Mouse (Mus musculus) frontal cortex, postnatal 25 days (tissue): ENCODE measurements at regions not wholly inside any gene's neighbourhood (a gene's known extent, or its start where the extent isn't known, plus 50 kb on each side); places are given as distances from the start of the nearest gene placed in this dataset.

Experiments used
- DNase-seq, 2 experiments: peaks; one replicate each; pipeline ENCODE4 v3.0.0; 2022; ENCODE audit warnings: low spot score in 2 of 2

GRCm38 (mm10) chr3:8751356-8751755 lies 858.5 kb downstream of the Zfp704 start:
- DNase-seq, result no peak

DNA sequence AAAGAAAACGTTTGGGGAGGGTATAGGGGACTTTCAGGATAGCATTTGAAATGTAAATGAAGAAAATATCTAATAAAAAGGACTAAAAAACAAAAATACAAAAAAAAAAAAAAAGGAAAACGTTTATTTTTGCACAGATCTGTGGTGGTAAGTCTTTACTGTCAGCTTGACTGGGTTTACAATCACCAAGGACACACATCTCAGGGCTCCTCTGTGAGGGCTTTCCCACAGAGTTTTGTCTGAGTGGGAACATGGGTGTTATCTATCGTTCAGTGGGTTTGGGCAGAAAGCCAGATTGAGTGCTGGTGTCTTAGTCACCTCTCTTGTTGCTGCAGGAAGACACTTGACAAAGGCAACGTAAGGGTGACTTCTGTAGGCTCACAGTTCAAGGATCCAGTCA lies 859.0 kb downstream of the Zfp704 start:
- DNase-seq, result no peak

GRCm38 (mm10) chr3:8750162-8750561 lies 859.7 kb downstream of the Zfp704 start:
- no peak for DNase-seq

GRCm38 (mm10) chr3:8747201-8747600 lies 862.7 kb downstream of the Zfp704 start:
- DNase-seq, result no peak

DNA sequence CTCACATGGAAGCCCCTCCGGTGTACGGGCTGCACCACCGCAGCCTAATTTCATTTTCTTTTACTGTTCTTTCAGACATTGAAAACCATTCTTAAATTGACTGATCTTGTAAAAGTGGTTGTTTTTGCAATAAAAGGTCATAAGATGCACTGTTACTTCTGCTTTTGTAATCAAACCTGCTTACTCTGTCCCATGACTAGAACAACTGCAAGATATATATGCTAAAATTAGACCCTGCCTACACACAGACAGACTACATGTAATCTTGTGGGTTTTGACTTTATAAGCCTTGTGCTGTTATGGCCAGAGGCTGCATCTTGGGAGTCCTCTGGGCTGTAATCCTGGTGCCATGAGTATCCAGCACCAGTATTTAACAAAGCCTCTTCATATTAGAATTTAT lies 863.2 kb downstream of the Zfp704 start:
- no peak for DNase-seq

GRCm38 (mm10) chr3:8746037-8746436 lies 863.8 kb downstream of the Zfp704 start:
- no peak for DNase-seq

DNA sequence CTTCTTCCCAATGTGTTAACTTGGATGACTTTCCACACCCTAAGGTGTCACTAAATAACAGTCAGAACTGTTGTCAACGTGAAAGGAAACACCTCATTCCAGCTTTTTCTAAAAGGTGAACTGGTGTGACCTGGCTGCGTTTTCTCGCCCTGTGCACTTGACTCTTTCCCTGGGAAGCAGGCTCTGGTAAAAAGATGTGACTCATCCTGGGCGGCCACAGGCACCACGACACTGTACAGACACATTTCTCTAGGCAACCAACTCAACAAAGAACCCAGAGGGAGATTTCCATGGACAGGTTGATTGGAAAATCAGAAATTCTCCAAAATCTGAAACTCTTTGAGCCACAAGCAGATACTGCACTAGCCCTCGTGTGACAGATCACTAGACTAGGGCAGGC lies 865.0 kb downstream of the Zfp704 start:
- no peak for DNase-seq

DNA sequence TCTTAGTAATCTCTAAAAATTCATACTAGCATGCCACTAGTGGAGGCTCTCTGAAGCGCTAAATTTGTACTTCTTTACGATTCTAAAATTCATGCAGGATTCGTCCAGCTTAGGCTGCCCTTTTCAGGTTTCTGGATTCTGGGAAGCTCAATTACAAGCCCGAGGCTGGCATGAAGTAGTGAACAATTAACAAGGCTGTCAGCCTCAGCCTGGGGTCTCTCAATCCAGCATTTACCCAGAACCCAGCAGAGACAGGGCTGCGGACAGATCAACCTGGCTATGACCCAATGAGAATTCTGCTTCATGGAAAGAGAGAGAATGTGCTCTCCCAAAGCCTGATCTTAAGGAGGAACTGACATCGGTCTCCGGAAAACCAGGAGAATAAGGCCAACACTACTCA lies 866.2 kb downstream of the Zfp704 start:
- DNase-seq, result no peak

DNA sequence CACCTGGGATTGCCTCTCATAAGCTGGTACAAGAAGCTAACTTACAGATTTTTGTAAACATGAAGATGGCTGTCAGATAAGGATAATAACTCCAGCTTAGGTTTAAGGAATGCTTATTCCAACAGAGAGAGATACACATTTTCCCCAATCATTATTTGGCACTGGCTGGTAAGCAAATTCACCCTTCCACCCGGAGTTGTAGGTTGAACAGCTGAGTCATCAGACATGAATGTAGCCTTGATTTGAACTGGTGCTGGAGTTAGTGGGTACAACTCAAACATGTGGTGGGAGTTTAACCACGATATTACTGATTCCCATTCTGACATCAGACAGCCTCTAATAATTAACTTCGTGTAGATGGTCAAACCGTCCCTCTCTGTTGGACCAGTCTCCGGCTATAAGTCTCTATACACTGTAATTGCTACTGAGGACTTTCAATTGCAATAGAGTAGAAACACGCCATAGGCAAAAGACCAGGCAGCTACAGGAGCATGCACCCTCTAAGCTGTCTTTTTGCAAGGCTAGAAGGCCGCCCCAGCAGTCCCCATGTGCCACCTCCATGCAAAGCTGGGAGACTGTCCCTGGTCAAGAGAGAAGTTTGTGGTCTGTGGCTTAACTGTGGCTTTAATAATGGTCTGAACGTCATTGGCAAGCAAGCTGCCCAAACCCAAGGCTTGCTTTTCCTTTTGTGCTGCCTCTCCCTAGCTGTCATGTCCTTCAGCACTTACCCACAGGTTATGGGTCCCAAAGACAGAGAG lies 868.4 kb downstream of the Zfp704 start:
- DNase-seq, result no peak

- no peak for DNase-seq
Observed at GRCm38 (mm10) chr3:8740710-8741109, 869.2 kb downstream of the Zfp704 start.

DNA sequence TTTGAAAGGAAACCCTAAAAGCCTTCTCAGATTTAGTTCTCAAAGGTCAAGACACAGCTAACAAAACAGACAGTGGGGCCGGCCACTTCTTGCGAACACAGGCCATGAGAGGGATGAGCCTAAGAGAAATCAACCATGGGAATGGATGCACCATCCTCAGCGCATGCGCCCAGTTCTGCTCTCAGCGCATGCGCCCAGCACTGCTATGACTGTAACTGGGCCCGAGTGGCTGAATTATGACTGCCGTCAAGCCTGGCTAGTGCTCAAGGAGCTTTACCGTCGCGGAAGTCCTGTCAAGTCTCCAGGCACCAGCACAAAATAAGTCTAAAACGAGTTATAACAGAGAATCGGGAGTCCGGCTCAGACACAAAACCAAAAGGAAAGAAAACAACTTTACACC lies 870.6 kb downstream of the Zfp704 start:
- DNase-seq, result no peak

- no peak for DNase-seq
Observed at GRCm38 (mm10) chr3:8736239-8736953, 873.5 kb downstream of the Zfp704 start.

GRCm38 (mm10) chr3:8734096-8734495 lies 875.8 kb downstream of the Zfp704 start:
- DNase-seq, result no peak

- no peak for DNase-seq
Observed at GRCm38 (mm10) chr3:8731398-8731797, 878.5 kb downstream of the Zfp704 start.

- no peak for DNase-seq
Observed at GRCm38 (mm10) chr3:8721628-8722594, 888.0 kb downstream of the Zfp704 start.

DNA sequence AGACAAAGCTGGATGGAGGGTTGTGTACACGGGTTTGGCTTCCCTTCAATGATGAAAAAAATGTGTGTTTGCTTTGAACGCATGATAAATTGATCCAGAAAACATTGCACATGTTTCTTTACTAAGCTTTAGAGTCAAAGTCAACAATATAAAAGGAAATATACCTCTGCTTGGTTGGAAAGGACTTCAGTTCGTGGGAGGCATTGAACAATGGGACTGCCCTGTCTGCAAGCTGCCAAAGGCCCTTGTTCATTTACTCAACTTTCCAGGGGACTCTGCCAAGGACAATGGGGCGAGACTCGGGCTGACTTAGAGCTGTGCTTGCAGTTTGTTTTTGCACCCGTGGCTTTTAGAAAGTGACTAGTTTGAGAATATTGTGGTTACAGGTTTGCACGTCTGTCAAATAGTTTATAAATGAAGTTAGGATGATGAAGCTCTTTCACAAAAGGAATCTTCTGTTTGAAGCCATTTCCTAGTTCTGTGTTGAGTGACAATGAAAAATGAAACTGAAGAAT lies 889.2 kb downstream of the Zfp704 start:
- DNase-seq, result no peak

- DNase-seq, result no peak
Observed at GRCm38 (mm10) chr3:8718206-8718605, 891.7 kb downstream of the Zfp704 start.

GRCm38 (mm10) chr3:8717334-8717812 lies 892.5 kb downstream of the Zfp704 start:
- peak; percentile 18 to 22 for DNase-seq
